Mouse (Mus musculus) spleen, adult 18-20 months (tissue): ENCODE data around the gene Pla2g4b.
A peak's percentile ranks its signal among the peaks of the same experiment; 100 is the strongest.

Experiments used
- DNase-seq, 2 experiments: peaks; one replicate each; pipeline ENCODE4 v3.0.0; 2022; ENCODE audit warnings: mixed read lengths in 2 of 2

Gene Pla2g4b

GRCm38 (mm10) chr2:120032726-120033467, at the start of gene Pla2g4b:
Gene Pla2g4b (plus strand): TSS chr2:120033417.
- no peak for DNase-seq

GRCm38 (mm10) chr2:119985871-119986270, 47.3 kb upstream of the Pla2g4b start:
- no peak for DNase-seq

DNA sequence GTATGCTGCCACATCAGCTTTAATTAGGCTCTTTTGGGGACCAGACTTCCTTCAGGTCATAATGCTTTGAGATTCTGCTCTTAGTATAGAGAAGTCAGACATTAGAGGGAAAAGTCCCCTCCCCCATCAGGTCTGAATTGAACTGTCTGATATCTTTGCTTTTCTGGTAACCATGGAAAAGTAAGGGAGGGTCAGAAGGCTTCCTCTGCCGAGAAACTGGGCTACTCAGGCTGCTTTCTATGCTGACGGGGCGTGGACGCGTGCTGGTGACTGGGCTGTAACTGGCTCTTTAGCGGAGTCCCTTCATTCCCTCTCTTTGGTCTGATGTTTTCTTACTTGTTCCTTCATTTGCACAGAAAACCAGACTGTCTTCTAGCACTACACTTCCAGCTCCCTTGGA, 46.8 kb upstream of the Pla2g4b start:
- DNase-seq = no peak

- DNase-seq = no peak
Measured at GRCm38 (mm10) chr2:119987441-119987840, 45.8 kb upstream of the Pla2g4b start.

DNA sequence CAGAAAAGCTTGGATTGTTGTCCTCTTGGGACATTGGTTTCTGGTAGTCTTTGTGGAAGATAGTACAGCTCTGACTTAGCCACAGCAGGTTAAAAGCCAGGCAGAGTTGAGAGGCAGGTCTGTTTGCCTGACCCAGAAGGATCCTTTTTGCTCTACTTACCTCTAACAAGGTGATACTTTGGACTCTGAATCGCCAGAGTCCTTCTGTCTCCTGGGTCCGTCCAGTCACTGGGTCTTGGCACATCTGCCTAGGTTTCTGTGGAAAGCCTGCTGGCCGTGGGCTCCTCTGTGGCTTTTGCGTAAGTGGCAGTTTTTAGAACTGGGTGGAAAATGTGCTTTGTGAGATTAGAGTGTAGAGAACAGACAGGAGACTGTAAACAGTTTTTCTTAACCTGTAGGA, 44.3 kb upstream of the Pla2g4b start:
- no peak for DNase-seq

- no peak for DNase-seq
Measured at GRCm38 (mm10) chr2:119990881-119991280, 42.3 kb upstream of the Pla2g4b start.

DNA sequence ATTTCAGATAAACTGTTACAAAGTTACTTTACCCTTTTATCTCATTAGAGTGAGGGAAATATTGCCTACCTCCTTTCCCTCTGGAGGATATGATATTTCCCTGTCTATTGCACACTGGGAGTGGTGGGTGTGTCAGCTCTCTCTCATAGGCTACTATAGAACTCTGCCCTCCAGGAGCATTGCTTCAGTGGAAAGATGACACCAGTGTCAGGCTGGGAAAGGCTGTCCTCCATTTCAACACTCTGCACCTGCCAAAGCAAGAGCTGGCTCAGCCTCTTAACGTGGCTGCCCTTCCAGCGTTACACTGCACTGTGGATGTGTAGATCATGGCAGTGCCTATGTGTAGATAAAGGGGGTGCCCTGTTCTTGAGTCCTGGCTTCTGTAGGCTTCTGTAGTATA, 40.9 kb upstream of the Pla2g4b start:
- DNase-seq = no peak

GRCm38 (mm10) chr2:119993515-119993914, 39.7 kb upstream of the Pla2g4b start:
- DNase-seq = no peak

DNA sequence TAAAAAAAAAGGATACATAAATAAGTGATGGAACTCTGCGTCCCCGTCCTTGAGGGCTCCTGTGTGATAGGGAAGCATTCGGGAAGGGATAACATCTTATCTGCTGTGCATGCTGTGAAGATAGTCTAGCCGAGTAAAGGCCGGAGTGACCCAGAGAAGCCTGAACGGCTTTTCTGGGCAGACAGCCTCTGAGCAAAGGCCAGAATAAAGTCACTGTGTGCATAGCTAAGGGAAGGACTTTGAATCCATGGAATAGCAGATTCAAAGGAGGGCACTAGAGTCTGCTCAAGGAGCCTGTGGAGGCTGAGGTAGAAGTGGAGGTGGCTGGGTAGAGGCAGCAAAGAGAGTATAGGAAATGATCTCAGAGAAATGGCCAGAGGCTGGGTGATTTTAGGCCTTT, 38.4 kb upstream of the Pla2g4b start:
- no peak for DNase-seq

- no peak for DNase-seq
Measured at GRCm38 (mm10) chr2:119995391-119996281, 37.6 kb upstream of the Pla2g4b start.

DNA sequence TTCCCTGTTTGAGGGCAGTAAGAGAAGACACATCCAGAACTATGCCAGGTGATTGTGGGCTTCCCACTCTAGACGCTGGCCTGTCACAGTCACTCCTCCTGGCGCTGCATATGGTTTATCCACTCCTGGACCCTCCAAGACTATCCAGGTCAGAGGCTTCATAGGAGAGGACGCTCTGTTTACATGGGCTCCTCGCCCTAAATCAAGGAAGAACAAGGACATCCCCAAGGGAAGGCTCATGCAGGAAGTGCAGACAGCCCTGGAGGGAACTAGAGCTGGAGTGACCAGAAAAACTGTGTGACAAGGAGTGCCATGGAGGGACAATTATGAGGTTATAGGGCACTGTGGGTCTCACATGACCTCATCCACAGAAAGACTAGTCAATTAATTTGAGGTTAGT, 35.9 kb upstream of the Pla2g4b start:
- no peak for DNase-seq

GRCm38 (mm10) chr2:119999731-120000130, 33.5 kb upstream of the Pla2g4b start:
- DNase-seq = no peak

GRCm38 (mm10) chr2:120000882-120001584, 32.2 kb upstream of the Pla2g4b start:
- DNase-seq = no peak

DNA sequence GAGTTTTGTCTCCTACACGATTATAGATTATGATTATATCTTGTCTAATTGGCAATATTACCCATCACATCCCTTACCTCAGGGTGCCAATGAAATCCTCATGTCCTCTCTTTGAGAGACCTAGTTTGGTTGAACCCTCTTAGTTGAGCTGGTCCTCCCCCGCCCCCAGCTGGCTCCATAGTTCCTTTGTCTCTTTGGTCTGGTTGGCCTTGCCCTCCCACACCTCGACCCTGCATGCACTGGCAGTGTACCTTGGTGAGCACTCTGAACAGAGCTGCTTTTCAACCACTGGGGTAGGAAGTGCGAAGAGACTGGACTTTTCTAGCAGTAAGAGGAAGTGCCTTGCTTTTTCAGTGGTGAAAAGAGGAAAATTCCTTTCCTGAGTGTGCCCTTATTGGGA, 31.3 kb upstream of the Pla2g4b start:
- DNase-seq = no peak

- DNase-seq = no peak
Measured at GRCm38 (mm10) chr2:120003970-120004369, 29.2 kb upstream of the Pla2g4b start.

GRCm38 (mm10) chr2:120006696-120007095, 26.5 kb upstream of the Pla2g4b start:
- DNase-seq = no peak

DNA sequence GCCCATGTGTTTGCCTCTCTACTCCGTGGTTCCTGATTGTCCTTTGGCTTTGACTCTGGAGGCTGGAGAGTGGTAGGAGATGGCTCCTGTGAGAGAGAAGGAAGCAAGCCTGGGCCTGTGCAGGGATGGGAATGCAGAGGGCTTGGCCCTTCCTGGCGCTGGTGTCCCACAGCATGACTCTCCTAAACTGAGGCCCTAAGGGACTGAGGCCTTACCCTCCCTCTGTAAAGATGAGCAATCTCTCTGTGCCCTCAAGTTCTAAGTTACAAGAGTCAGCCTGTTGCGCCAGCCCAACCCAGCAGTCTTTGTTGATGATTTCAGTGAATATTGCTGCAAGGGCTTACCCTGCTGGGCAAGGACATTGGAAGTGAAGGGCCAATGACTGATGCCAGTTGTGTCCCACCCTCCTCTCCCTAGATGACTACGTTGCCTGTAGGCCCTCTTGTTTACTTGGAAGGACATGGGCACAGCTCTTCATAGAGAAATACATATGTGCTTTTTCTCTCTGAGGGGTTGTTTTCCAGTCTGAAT, 25.5 kb upstream of the Pla2g4b start:
- DNase-seq = no peak

DNA sequence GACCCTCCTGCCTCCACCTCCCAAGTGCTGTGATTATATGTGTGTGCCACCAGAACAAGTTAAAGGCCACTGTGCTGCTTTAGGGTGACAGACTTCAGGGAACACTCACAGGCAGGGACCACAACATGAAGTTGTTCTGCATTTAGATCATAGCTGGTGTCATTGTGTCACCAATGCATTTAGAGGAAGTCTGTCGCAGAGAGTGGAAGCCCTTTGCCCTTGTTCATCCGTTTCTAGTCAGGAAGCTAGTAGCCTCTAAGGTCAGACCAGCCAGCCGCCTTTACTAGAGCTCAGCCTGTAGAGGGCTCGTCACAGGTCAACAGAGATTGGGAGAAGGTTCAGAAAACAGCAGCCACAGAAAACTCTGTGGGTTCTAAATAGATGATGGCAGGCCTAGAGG, 24.5 kb upstream of the Pla2g4b start:
- no peak for DNase-seq

- DNase-seq = peak in 1 of 2 experiments; percentile 42
Measured at GRCm38 (mm10) chr2:120011462-120012200, 21.6 kb upstream of the Pla2g4b start.

- no peak for DNase-seq
Measured at GRCm38 (mm10) chr2:120012924-120013323, 20.3 kb upstream of the Pla2g4b start.

DNA sequence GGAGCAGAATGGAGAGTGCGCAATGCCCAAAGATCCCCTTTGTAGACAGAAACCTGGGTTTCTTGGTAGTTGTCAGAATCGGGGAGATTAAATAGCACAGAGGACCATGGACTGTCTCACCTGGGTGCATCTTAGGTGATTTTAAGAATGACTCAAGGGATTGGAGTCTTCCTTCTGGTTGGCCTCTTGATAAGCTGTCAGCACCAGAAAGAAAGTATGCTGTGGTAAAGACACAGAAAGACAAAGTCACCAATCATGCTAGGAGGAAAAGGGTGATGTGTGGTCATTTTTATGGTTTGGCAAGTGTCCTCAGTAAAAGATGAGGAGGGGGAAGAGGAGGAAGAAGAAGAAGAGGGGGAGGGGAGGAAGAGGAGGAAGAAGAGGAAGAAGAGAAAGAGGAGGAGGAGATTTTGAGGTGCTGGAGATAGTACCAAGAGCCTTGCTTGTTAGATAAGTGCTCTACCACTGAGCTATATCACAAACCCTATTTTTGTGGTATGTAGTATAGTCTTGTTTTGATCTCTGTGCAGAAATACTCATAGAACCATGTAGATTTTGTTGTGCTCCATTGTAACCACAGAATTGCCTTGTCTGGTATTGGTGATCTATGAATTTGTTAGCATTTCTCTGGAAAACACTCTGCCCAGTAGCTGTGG, 19.3 kb upstream of the Pla2g4b start:
- no peak for DNase-seq

- DNase-seq = no peak
Measured at GRCm38 (mm10) chr2:120015882-120016281, 17.3 kb upstream of the Pla2g4b start.
